Mouse (Mus musculus) thymus, adult 2 months (tissue): ENCODE measurements around the gene Spock1.

ENCODE experiments used
- CTCF ChIP-seq: fragments of 200-500 bp; IDR thresholded peaks from 2 replicates; pipeline ENCODE4 v1.5.1; 2012; ENCODE audit warnings: mild to moderate bottlenecking, control low read depth, low read length, moderate library complexity, borderline replicate concordance; ENCODE audit not compliant: control insufficient read depth, poor library complexity, insufficient read depth; ENCODE audit errors: extremely low read depth
- POLR2A ChIP-seq: fragments of 200-500 bp; IDR thresholded peaks from 2 replicates; pipeline ENCODE4 v1.6.1; 2012; ENCODE audit warnings: mild to moderate bottlenecking, low read length, control low read depth, moderate library complexity; ENCODE audit not compliant: control insufficient read depth, poor library complexity, insufficient read depth; ENCODE audit errors: extremely low read depth

DNA sequence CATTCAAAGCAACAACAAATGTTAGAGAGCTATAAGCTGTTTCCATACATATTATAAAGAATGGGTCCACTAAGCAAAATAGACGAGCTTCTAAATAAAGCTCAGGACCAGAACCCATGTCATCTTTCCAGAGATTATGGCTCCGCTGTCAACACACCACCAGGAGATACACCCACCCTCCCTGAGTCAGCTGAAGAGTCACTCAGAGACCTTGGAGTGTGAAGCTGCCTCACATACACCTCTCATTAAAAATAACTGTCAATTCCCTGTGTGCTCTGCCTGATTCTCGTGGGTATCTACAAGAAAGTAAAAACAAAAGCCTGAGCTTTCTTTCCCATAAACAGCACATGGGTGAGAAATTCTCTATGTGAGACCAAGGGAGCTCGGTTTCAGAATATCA, 43.1 kb downstream of the Spock1 start:
- no peak for TF ChIP-seq CTCF
- no peak for TF ChIP-seq POLR2A
